Mouse (Mus musculus): ENCODE data around the gene Ankub1.

The Ankub1 gene

DNA sequence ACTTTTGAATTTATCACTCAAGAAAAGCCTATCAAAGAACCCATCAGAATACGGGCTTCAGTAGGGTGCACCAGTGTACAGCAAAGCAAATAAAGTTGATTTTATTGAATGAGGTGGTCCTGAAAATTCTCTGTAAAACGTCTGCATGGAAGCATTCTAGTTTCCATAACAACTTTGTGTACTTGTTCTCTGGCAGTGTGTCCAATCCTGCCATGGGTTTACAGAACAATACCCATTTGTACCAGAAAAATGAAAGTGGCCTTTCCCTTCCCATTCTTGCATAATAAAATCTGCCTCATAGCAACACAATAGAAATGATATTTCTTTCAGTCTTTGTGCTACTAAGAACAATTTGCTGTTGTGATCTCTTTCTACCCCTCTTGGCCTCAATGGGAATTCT is at the start of gene Ankub1:
Ankub1 (minus strand) TSS at position 81 of the 400 bp plus-strand sequence.
- DNase-seq (ENCODE audit: low spot score in 2 of 2) = no peak

- no peak for DNase-seq (ENCODE audit: low spot score in 2 of 2)
Observed at GRCm38 (mm10) chr3:57739830-57740229, 47.2 kb upstream of the Ankub1 start.

- DNase-seq (ENCODE audit: low spot score in 2 of 2) = no peak
Observed at GRCm38 (mm10) chr3:57736419-57737095, 44.0 kb upstream of the Ankub1 start.

GRCm38 (mm10) chr3:57735511-57736370 is 43.1 kb upstream of the Ankub1 start, which contains the start of gene Rnf13:
TSS of gene Rnf13 (plus strand) at chr3:57736062.
- peak; percentile 89 to 94 for DNase-seq (ENCODE audit: low spot score in 2 of 2)

DNA sequence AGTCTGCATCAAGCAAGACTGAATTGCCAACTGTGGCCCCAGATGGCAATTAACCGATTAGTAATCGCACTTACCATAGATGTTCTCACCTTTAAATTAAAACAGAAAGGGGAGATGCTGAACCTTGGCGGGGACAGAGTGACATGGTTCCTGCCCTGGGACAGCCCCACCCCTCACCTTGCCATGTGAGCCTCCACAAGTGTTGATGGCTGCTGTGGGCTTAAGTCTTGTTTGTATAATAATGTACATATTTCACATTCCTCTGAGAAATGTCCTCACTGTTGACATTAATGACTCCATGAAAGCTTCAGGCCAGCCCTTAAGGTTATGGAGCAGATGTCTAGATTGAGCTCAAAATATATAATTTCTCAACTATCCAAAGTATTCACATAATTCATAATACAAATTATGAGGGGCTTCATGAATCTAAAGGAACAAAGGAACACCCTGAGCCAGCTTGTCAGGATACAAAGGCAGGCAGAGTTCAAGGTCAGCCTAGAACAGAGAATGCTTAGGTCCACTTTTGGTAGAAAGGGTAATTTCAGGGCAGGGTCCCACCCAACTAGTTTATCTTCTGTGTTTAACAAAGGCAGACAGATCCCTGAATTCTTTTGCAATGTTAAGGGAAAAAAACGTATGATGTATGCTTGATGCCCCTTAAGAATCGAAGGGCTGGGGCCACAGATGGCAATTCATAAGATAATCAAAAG is 39.8 kb upstream of the Ankub1 start:
- DNase-seq (ENCODE audit: low spot score in 2 of 2) = no peak

- no peak for DNase-seq (ENCODE audit: low spot score in 2 of 2)
Observed at GRCm38 (mm10) chr3:57714151-57714550, 21.6 kb upstream of the Ankub1 start.

- DNase-seq (ENCODE audit: low spot score in 2 of 2) = no peak
Observed at GRCm38 (mm10) chr3:57696779-57697178, 4.2 kb upstream of the Ankub1 start.

- no peak for DNase-seq (ENCODE audit: low spot score in 2 of 2)
Observed at GRCm38 (mm10) chr3:57696249-57696648, 3.6 kb upstream of the Ankub1 start.

DNA sequence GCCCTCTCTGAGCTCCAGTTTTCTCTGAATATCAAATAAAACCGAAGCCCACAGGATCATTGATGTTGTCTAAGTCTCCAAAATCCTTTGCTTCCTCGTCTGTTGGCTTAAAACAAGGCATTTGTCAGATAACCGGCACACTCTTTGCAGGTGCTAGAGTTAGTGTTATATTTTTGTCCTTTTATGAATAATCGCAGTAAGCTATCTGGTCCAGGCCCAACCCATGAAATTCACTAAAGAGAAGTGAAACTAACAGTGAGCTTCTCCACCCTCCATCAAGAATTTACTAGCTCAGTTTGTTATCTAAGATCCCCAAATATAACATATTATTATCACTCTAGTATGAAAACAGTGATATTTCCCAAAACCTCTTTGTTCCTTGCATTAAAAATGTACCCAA is 827 bp downstream of the Ankub1 start:
- no peak for DNase-seq (ENCODE audit: low spot score in 2 of 2)

DNA sequence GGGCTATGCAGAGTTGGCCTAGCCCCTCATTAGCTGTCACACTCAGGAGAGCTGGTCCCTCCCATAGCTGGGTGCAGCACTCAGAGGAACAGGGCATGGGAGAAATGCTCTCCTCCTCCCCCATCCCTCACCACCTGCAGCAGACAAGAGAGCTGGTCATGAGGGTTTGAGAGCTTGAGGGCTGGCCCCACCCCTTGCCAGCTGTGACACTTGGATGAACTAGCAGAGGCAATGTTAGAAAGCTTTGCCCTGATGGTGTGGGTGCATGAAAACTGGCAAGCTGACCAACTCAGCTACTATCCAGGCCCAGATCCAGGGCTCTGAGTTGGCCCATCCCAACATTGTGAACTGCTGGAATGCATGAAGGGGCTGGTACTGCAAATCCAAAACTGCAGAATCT is 14.8 kb downstream of the Ankub1 start:
- no peak for DNase-seq (ENCODE audit: low spot score in 2 of 2)

- no peak for DNase-seq (ENCODE audit: low spot score in 2 of 2)
Observed at GRCm38 (mm10) chr3:57674075-57674474, 18.5 kb downstream of the Ankub1 start.

GRCm38 (mm10) chr3:57673586-57673985 is 19.0 kb downstream of the Ankub1 start:
- peak; percentile 44 to 63 for DNase-seq (ENCODE audit: low spot score in 2 of 2)

- DNase-seq (ENCODE audit: low spot score in 2 of 2) = peak; percentile 30 to 74
Observed at GRCm38 (mm10) chr3:57667054-57667723, 25.4 kb downstream of the Ankub1 start.

- no peak for DNase-seq (ENCODE audit: low spot score in 2 of 2)
Observed at GRCm38 (mm10) chr3:57665880-57666279, 26.7 kb downstream of the Ankub1 start.

GRCm38 (mm10) chr3:57664682-57665081 is 27.9 kb downstream of the Ankub1 start:
- DNase-seq (ENCODE audit: low spot score in 2 of 2) = no peak

DNA sequence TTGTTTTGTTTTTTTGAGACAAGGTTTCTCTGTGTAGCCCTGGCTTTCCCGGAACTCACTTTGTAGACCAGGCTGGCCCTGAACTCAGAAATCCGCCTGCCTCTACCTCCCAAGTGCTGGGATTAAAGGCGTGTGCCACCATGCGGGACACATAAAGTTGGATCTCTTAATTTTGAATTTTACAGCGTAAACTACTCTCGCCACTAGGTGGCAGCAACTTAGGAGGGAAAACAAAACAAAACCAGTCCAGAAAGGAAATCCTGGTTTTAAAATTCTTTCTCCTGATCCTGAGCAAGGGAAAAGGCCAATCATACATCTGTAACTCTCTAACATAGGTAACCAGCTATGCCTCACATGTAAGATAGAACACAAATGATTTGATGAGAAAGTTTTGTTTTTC is 28.9 kb downstream of the Ankub1 start:
- peak in 1 of 2 experiments; percentile 17 for DNase-seq (ENCODE audit: low spot score in 2 of 2)

GRCm38 (mm10) chr3:57658608-57659007 is 34.0 kb downstream of the Ankub1 start:
- no peak for DNase-seq (ENCODE audit: low spot score in 2 of 2)

GRCm38 (mm10) chr3:57653646-57654045 is 39.0 kb downstream of the Ankub1 start:
- no peak for DNase-seq (ENCODE audit: low spot score in 2 of 2)

DNA sequence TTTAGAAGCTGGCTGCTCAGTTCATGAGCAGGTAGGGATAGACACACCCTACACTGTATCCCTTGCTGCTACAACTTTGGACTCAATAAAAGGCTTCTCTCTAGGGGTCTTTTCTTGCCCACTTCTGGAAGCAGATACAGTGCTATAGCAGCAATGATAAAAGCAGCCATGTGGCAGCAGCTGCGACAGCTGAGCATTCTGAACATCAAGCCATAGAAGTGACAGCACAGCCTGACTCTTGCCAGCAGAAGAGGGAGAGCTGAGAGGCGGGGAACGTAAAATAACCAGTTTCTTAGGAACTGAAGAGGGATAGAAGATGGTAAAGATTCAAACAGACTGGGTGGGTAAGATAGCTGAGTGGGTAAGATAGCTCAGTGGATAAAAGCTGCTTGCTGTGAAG is 40.1 kb downstream of the Ankub1 start:
- DNase-seq (ENCODE audit: low spot score in 2 of 2) = no peak

GRCm38 (mm10) chr3:57651865-57652259 is 40.7 kb downstream of the Ankub1 start:
- no peak for DNase-seq (ENCODE audit: low spot score in 2 of 2)

DNA sequence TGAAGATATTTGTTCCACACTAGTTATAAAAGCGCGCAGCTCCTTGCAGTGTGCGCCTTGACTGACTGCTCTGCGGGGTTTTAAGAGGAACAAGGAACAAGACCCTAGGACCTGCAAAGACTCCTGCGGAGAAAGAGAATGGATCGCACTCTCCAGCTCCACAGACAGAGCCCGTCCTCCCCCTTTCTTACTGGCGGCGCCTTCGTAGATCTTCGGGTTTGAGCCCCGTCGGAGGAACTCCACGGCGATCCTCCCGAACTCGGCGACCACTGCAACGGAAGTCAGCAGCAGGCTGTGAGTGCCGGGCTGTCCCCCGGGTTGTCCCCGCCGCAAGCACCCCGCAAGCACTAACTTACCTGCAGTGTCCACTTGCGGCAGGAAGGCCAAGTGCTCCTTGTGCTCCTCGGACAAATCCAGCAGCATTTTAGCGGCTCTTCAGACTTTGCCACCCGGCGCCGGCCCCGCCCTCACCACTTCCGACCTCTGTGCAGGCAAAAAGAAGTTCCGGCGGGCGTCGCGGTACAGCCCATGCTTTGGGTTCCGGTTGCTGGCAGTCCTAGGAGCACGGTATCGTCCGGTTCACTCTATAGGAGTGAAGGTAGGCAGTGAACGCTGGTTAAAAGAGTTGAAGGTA is 41.3 kb downstream of the Ankub1 start, which contains the start of gene Commd2:
Commd2 (minus strand) TSS at position 485 of the 634 bp plus-strand sequence.
- peak; percentile 86 to 94 for DNase-seq (ENCODE audit: low spot score in 2 of 2)
